In the genomic region with DNA sequence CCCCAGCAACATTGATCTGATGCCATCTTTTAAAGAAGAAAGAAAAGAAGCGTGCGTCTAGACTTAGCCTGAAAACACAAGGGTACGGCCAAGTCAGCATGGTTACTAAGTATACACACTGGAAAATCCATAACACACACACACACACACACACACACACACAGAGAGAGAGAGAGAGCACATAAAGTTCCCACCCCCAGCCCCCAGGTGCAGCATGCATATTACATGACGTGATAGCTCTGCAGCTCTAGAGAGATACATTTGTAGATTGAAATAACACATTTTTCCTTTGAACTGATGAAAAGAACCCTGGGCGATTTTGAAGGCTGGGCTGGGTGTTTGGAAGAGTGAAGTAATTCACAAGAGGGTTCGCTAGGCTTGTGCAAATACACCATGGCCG, we compare ENCODE assay signal across 26 mouse cellular contexts. TPM values are rescaled to one million over a fixed set of nuclear protein-coding genes. Genes with fewer than 3 reads are reported as not detected.
DNase-seq lines count a peak whose midpoint lies in the region; ATAC-seq lines count a peak whose summit lies in the region.
"Had no signal": no experiment of that assay in that cellular context is flagged by ENCODE, and none has a peak within 500 bp of the region (broad histone marks: within the 10 kb centered on the region; RNA-seq: fewer than 3 reads in every experiment).

No protein-coding gene starts in this region.

- 61% methylated on average over 7 of the region's 7 CpGs for WGBS in embryonic facial prominence, embryonic 14.5 days
- WGBS in embryonic facial prominence, embryonic 10.5 days = 87% methylated on average over 7 of the region's 7 CpGs
- WGBS in lung, embryonic 16.5 days = 43% methylated on average over 7 of the region's 7 CpGs
- whole genome bisulfite sequencing in midbrain, embryonic 16.5 days = 70% methylated on average over 7 of the region's 7 CpGs
- 84% methylated on average over 7 of the region's 7 CpGs for WGBS in midbrain, embryonic 13.5 days

- H3K4me1 ChIP-seq in embryonic facial prominence, embryonic 14.5 days (ENCODE audit: control insufficient read depth, insufficient read depth, low read length) = no peaks in the 10 kb centered on the region
- peaks cover 2% of the 10 kb centered on the region for H3K4me1 ChIP-seq in embryonic facial prominence, embryonic 10.5 days
- H3K4me1 ChIP-seq in lung, embryonic 16.5 days (replicated peaks; ENCODE audit: control insufficient read depth, insufficient read depth, low read length) = no peaks in the 10 kb centered on the region
- H3K4me1 ChIP-seq in midbrain, embryonic 16.5 days (ENCODE audit: control insufficient read depth, insufficient read depth, low read length) = no peaks in the 10 kb centered on the region
- H3K4me1 ChIP-seq in midbrain, embryonic 13.5 days (replicated peaks) = no peaks in the 10 kb centered on the region
- H3K4me1 ChIP-seq: embryonic facial prominence, embryonic 15.5 days; heart, embryonic 13.5 days had no signal

- no peak overlapping the region for H3K27ac ChIP-seq in embryonic facial prominence, embryonic 14.5 days (replicated peaks; ENCODE audit: low read depth, low read length)
- no peak overlapping the region for H3K27ac ChIP-seq in embryonic facial prominence, embryonic 10.5 days (replicated peaks)
- no peak overlapping the region for H3K27ac ChIP-seq in lung, embryonic 16.5 days (ENCODE audit: low read length)
- no peak overlapping the region for H3K27ac ChIP-seq in midbrain, embryonic 16.5 days (ENCODE audit: low read length)
- H3K27ac ChIP-seq in midbrain, embryonic 13.5 days = no peak overlapping the region
- H3K27ac ChIP-seq: embryonic facial prominence, embryonic 15.5 days; gastrocnemius, adult 2 months; heart, embryonic 13.5 days; hindbrain, embryonic 14.5 days; hindbrain, postnatal 0 days had no signal

- no peaks in the 10 kb centered on the region for H3K36me3 ChIP-seq in embryonic facial prominence, embryonic 14.5 days (ENCODE audit: control insufficient read depth, insufficient read depth, low read length)
- H3K36me3 ChIP-seq in embryonic facial prominence, embryonic 10.5 days (replicated peaks) = no peaks in the 10 kb centered on the region
- H3K36me3 ChIP-seq in lung, embryonic 16.5 days (ENCODE audit: control insufficient read depth, insufficient read depth, low read length) = no peaks in the 10 kb centered on the region
- no peaks in the 10 kb centered on the region for H3K36me3 ChIP-seq in midbrain, embryonic 16.5 days (ENCODE audit: control insufficient read depth, insufficient read depth, low read length)
- no peaks in the 10 kb centered on the region for H3K36me3 ChIP-seq in midbrain, embryonic 13.5 days
- H3K36me3 ChIP-seq: embryonic facial prominence, embryonic 15.5 days; heart, embryonic 13.5 days had no signal

- H3K9me3 ChIP-seq in embryonic facial prominence, embryonic 14.5 days (ENCODE audit: control insufficient read depth, low read length) = no peaks in the 10 kb centered on the region
- no peaks in the 10 kb centered on the region for H3K9me3 ChIP-seq in embryonic facial prominence, embryonic 10.5 days
- no peaks in the 10 kb centered on the region for H3K9me3 ChIP-seq in lung, embryonic 16.5 days (ENCODE audit: control insufficient read depth, low read length)
- H3K9me3 ChIP-seq in midbrain, embryonic 16.5 days (replicated peaks; ENCODE audit: control insufficient read depth, low read length, poor library complexity, severe bottlenecking) = no peaks in the 10 kb centered on the region
- H3K9me3 ChIP-seq in midbrain, embryonic 13.5 days = no peaks in the 10 kb centered on the region
- H3K9me3 ChIP-seq: embryonic facial prominence, embryonic 15.5 days; heart, embryonic 13.5 days had no signal

- no peak overlapping the region for H3K4me2 ChIP-seq in embryonic facial prominence, embryonic 14.5 days (ENCODE audit: low read depth, low read length)
- no peak overlapping the region for H3K4me2 ChIP-seq in lung, embryonic 16.5 days (ENCODE audit: low read depth, low read length)
- H3K4me2 ChIP-seq in midbrain, embryonic 16.5 days (ENCODE audit: low read length) = no peak overlapping the region
- H3K4me2 ChIP-seq in midbrain, embryonic 13.5 days (replicated peaks) = no peak overlapping the region
- H3K4me2 ChIP-seq: embryonic facial prominence, embryonic 15.5 days; heart, embryonic 13.5 days; hindbrain, embryonic 14.5 days had no signal

- no peak overlapping the region for H3K4me3 ChIP-seq in embryonic facial prominence, embryonic 14.5 days (ENCODE audit: low read depth, low read length)
- H3K4me3 ChIP-seq in embryonic facial prominence, embryonic 10.5 days = no peak overlapping the region
- no peak overlapping the region for H3K4me3 ChIP-seq in lung, embryonic 16.5 days (ENCODE audit: low read length)
- H3K4me3 ChIP-seq in midbrain, embryonic 16.5 days (ENCODE audit: low read depth, low read length) = no peak overlapping the region
- H3K4me3 ChIP-seq in midbrain, embryonic 13.5 days (replicated peaks) = no peak overlapping the region
- H3K4me3 ChIP-seq: embryonic facial prominence, embryonic 15.5 days; gastrocnemius, adult 2 months; heart, embryonic 13.5 days had no signal

- DNase-seq in embryonic facial prominence, embryonic 14.5 days (ENCODE audit: low spot score) = peak; percentile 50
- no peak for DNase-seq in embryonic facial prominence, embryonic 10.5 days (ENCODE audit: low spot score)
- DNase-seq in lung, postnatal 36 days = no peak
- no peak for DNase-seq in gastrocnemius, postnatal 25 days
- no peak for DNase-seq in cerebellum, postnatal 14 days
- DNase-seq: adrenal gland, adult 8-10 months; adrenal gland, postnatal 25 days; cerebellum, adult 18-20 months; cerebellum, adult 9-10 months; cerebellum, postnatal 25 days; embryo, embryonic 11 days; forebrain, postnatal 0 days; gastrocnemius, adult 2 months; gastrocnemius, postnatal 14 days; heart, adult 18-20 months; heart, postnatal 14 days; heart, postnatal 4 days had no signal

- H3K9ac ChIP-seq in embryonic facial prominence, embryonic 14.5 days (ENCODE audit: low read depth, low read length) = no peak overlapping the region
- H3K9ac ChIP-seq in lung, embryonic 16.5 days (ENCODE audit: low read length) = no peak overlapping the region
- no peak overlapping the region for H3K9ac ChIP-seq in midbrain, embryonic 16.5 days (ENCODE audit: low read depth, low read length)
- H3K9ac ChIP-seq in midbrain, embryonic 13.5 days (replicated peaks) = no peak overlapping the region
- H3K9ac ChIP-seq: embryonic facial prominence, embryonic 15.5 days; forebrain, postnatal 0 days; heart, embryonic 13.5 days; hindbrain, embryonic 14.5 days had no signal

- ATAC-seq in embryonic facial prominence, embryonic 14.5 days (ENCODE audit: low read depth) = no peak
- peak; percentile 34; the same call in 1 of the 2 replicates for ATAC-seq in lung, embryonic 16.5 days (ENCODE audit: low read depth)
- peak; percentile 78 for ATAC-seq in midbrain, embryonic 16.5 days
- no peak for ATAC-seq in midbrain, embryonic 13.5 days
- ATAC-seq: activated CD4-positive, CD25-positive, alpha-beta regulatory T cell, adult 4 months; forebrain, embryonic 14.5 days; forebrain, postnatal 0 days; hindbrain, postnatal 0 days had no signal

- no peaks in the 10 kb centered on the region for H3K27me3 ChIP-seq in embryonic facial prominence, embryonic 14.5 days (replicated peaks; ENCODE audit: control insufficient read depth, insufficient read depth, low read length)
- H3K27me3 ChIP-seq in embryonic facial prominence, embryonic 10.5 days (replicated peaks; ENCODE audit: low read depth, poor library complexity, severe bottlenecking) = no peaks in the 10 kb centered on the region
- no peaks in the 10 kb centered on the region for H3K27me3 ChIP-seq in lung, embryonic 16.5 days (ENCODE audit: control insufficient read depth, insufficient read depth, low read depth, low read length)
- H3K27me3 ChIP-seq in midbrain, embryonic 16.5 days (ENCODE audit: control insufficient read depth, insufficient read depth, low read depth, low read length) = no peaks in the 10 kb centered on the region
- no peaks in the 10 kb centered on the region for H3K27me3 ChIP-seq in midbrain, embryonic 13.5 days
- H3K27me3 ChIP-seq: embryonic facial prominence, embryonic 15.5 days; heart, embryonic 13.5 days had no signal

RNA-seq across cellular contexts. Expression of a gene that starts 21.7 kb away (rescaled TPM):
- 6.7 and 7.3 TPM in 2 replicates for polyA plus RNA-seq in embryonic facial prominence, embryonic 14.5 days (2014; fragmentation: Nextera tagmentation; extraction: Ambion mirVana)
- polyA plus RNA-seq in embryonic facial prominence, embryonic 10.5 days (2016; fragmentation: Nextera tagmentation; extraction: Ambion mirVana) = 3.3 and 4.1 TPM in 2 replicates
- polyA plus RNA-seq in lung, embryonic 16.5 days (2015; fragmentation: Nextera tagmentation; extraction: Ambion mirVana) = 0.24 and 0.30 TPM in 2 replicates
- polyA plus RNA-seq in midbrain, embryonic 16.5 days (2015; fragmentation: Nextera tagmentation; extraction: Ambion mirVana) = 0.44 and 0.81 TPM in 2 replicates
- polyA plus RNA-seq in midbrain, embryonic 13.5 days (2015; fragmentation: Nextera tagmentation; extraction: Ambion mirVana) = 0.97 and 1.0 TPM in 2 replicates
- total RNA-seq in gastrocnemius, postnatal 25 days (2021) = 1 to 10 TPM in 1 of 2 experiments, under 1 TPM in 1; 0.84 to 1.3 TPM
- polyA plus RNA-seq: activated CD4-positive, CD25-positive, alpha-beta regulatory T cell, adult 4 months had no signal

Comparison
In these comparisons a context has a peak if more than half of its experiments do, and no peak if none do; other contexts are left out.
1. ATAC-seq: peak in lung, embryonic 16.5 days (single experiment) and midbrain, embryonic 16.5 days (single experiment); none in embryonic facial prominence, embryonic 14.5 days (single experiment) and midbrain, embryonic 13.5 days (single experiment).